Mouse (Mus musculus): ENCODE data around the gene Epn3.

Epn3 gene

GRCm38 (mm10) chr11:94495415-94495814 lies 4.4 kb downstream of the Epn3 start:
- DNase-seq (ENCODE audit: low spot score): no peak

DNA sequence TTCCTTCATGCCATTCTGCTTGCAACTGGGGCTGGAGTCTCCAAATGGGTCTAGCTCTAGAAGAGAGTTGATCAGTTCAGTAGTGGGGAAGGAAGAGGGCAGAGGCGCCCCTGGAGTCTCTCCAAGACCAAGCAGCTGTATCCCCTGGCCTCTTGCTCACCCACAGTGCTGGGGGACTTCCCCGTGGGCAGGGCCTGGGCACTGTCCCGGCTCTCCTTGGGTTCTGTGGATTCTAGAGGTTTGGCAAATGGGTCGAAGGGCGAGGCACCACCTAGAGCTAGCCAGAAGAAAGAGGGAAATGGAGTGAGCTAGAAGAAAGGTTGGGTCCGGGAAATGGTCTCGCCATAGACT lies 8.1 kb downstream of the Epn3 start:
- no peak for DNase-seq (ENCODE audit: low spot score)

DNA sequence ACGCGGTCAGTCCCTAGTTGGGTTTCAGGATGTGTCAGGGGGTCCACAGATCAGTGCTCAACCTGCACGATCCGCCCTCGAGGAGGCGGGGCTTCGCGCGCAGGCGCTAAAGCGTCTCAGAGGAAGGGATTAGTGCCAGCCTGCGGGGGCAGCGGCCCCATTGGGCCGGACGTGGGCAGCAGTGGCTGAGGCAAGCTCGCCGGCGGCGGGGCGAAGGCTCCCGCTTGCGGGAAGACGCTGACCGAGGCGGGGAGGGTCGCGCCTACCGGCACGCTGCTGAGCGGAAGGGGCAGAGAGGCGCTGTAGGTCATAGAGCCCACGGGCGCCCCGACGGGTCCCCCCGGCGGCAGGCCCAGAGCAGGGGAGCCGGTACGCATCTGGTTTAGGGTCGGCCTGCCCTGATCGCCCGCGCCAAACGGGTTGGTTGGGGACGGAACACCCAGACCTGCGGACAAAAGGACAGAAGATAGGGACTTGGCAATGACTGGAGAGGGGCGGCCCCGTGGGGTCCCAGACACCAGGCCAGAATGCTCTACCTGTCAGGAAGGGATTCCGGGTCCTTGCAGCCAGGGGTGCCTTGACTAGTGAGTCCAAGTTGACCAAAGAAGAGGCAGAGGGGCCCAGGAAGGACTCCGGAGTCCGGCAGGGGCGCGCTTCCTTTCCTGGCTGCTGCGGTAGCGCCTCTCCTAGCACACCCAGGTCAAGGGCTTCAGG lies 8.6 kb downstream of the Epn3 start:
- no peak for DNase-seq (ENCODE audit: low spot score)

DNA sequence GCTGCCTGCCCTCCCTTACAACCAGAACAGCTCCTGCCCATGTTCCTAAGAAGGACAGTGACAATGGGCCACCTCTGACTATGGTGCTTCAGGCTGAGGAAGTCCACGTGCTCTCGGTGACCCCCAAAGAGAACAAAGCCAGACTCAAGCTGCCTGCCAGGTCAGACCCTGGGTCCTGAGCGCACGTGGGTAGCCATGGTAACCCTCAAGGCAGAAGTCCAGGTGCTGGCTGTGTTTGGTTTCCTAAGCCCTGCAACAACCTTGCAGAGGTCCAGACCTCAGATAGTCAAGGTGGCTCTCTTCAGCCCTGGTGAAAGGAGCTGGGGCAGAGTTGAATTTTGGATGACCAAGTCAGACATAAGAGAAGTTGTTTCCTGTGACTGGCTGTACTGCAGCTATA lies 10.0 kb downstream of the Epn3 start:
- no peak for DNase-seq (ENCODE audit: low spot score)

DNA sequence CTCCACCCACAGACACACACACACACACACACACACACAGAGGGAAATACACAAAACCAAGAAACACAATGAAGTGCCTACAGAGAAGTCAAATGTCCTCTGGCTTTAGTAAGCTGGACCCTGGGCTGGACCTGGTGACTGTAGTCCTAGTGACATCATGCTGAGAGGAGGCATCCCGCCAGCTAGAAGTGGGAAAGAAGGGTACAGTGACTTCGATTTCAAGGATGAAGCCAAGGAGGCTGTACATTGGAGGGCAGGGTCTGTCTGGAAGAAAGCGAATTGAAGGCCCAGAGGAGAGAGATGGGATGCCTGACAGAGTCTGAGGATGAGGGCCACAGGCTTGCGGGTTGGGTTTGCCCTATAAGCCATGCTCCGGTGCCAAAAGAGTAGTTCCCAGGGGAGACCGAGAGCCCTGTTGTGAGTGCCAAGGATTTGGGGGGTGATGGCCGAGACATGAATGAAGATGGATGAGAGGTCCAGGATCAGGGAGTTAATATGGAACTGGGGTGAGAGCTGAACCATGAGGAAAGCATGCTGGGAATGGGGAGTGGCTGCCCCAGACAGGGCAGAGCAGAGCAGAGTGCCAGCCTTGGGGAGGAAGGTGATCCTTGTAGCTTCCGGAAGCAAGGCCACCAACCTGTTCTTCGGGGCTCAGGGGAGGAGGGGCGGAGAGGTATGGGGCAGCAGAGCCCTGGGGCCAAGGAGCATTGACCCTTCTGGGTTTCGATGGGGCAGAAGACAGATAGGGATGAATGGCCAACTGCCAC lies 10.8 kb downstream of the Epn3 start:
- no peak for DNase-seq (ENCODE audit: low spot score)

GRCm38 (mm10) chr11:94486001-94486400 lies 13.8 kb downstream of the Epn3 start, which contains the start of gene Spata20:
Gene Spata20, minus strand, starts transcription at chr11:94486179.
- DNase-seq (ENCODE audit: low spot score): peak; percentile 67

GRCm38 (mm10) chr11:94485223-94485622 lies 14.6 kb downstream of the Epn3 start:
- DNase-seq (ENCODE audit: low spot score): no peak

DNA sequence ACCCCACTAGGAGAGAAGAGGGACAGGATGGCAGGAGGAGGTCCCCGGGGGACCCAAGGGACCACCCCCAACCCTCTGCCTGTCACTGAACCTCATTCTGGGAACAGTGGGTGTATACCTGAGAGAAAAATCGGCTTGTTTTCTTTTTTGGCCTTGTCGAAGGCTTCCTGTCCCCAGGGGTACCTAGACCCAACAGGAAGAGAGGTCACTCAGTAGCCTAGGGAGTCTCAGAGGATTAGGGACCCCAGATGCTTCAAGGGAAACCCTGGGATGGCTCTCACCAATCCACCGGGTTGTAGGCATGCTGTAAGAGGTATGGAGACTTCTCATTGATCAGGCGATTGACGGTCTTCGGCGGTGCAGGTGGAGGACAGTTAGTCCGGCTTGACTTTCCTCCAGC lies 15.1 kb downstream of the Epn3 start:
- DNase-seq (ENCODE audit: low spot score): no peak

DNA sequence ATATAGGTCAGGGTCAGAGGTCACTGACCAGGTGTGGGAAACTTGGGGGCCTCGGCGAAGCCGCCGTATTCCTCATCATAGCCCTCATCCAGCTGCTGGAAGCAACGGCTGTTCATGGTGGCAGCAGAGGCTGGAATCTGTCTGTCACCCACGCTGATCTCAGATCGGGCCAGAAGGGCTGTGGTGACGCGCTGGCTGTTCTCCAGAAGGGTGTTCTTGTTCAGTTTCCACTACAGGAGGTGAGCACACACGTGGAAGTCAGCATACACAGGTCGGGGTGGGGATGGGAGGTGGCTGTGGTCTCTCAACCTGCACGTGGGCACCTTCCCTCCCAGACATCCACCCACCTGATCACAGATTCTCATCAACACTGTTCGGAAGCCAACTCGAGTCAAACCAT lies 15.9 kb downstream of the Epn3 start:
- no peak for DNase-seq (ENCODE audit: low spot score)

DNA sequence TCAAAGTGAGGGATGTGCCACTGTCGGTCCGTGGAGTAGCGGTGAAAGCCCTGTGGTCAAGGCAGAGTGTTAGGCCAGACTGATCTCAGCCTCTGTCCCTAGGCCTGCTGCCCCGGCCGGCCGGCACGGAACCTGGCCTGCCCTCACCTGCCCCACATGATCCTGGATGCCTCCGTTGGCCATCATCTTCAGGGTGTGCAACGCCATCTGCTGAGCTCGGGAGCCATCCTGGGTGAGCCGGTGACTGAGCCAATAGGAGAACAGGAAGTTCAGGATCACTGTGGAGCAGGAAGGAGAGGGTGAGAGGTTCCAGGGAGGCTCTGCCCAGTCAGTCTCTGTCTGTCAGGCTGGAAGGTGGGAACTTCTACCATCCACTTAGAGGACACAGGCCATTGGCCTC lies 16.3 kb downstream of the Epn3 start:
- no peak for DNase-seq (ENCODE audit: low spot score)

- DNase-seq (ENCODE audit: low spot score): no peak
These were observed 17.0 kb downstream of the Epn3 start for GRCm38 (mm10) chr11:94482738-94483137.

DNA sequence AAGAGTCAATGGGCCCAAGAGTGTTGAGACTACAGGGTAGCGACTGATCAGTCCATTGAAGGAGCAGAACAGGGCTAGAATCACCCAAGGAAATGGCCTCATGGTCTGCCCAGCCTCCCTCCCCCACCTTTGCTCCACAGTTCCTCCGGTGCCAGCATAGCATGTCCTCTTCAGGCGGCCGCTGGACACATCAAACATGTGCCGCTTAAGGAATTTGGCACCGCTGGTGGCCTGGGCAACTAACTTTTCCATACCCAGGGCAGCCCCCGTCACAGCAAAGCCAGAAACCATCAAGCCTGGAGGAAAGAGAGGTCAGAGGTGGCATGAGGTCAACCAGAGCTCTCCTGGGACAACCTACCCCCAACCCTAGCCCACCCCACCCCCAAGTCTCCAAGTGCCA lies 17.8 kb downstream of the Epn3 start:
- DNase-seq (ENCODE audit: low spot score): no peak

DNA sequence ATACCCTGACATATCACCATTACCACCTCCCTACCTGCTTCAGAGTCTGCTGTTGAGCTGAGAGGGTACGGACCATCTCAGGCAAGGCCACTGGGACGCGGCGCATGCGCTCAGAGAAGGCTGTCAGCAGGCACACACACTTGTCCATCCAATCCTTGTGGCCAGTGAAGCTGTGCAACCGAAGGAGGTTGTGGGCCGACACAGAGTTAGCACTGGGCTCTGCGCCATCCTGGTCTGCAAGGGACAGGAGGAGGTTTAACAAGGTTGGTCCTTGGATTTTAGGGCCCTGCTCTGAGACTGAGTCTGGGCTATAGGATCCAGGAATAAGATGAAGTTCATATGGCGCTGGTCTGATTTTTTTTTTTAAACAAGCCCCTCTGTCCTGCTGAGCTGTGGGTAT lies 19.4 kb downstream of the Epn3 start:
- DNase-seq (ENCODE audit: low spot score): no peak

- DNase-seq (ENCODE audit: low spot score): no peak
These were observed 22.1 kb downstream of the Epn3 start for GRCm38 (mm10) chr11:94477651-94478050.

DNA sequence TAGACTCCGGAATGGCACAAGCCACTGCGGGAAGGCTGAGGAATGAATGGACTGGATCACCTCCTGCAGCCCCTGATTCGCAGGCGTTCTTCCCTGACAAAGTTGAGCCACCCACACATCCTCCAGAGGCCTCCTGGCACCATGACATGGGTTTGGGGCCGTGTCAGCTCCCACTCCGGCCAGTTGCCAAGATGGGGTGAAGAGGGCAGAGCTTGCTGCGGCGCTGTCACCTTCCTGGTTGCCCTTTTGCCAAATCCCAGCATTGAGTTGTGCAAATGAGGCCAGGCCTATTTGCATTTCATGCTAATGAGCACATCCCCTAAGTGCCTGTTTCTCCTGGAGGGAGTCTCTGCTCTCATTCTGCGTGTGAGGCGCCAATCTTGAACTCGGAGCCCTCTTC lies 24.1 kb downstream of the Epn3 start:
- DNase-seq (ENCODE audit: low spot score): no peak

DNA sequence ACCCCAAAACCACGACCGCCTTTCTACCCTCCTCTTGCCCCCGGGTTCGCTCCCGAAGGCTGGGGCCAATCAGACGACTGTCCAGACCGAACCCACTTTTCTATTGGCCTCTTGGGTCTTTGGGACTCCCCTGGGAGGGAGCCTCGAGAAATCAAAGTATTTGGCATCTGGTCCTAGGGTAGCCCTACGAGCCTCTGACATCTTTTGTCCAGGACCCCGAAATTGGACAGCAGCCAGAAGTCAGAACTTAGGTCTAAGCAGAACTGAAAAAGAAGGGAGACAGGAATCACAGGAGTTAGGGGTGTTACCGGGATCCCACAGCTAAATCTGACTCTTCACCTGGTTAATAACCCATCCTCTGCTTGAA lies 25.2 kb downstream of the Epn3 start:
- DNase-seq (ENCODE audit: low spot score): no peak

DNA sequence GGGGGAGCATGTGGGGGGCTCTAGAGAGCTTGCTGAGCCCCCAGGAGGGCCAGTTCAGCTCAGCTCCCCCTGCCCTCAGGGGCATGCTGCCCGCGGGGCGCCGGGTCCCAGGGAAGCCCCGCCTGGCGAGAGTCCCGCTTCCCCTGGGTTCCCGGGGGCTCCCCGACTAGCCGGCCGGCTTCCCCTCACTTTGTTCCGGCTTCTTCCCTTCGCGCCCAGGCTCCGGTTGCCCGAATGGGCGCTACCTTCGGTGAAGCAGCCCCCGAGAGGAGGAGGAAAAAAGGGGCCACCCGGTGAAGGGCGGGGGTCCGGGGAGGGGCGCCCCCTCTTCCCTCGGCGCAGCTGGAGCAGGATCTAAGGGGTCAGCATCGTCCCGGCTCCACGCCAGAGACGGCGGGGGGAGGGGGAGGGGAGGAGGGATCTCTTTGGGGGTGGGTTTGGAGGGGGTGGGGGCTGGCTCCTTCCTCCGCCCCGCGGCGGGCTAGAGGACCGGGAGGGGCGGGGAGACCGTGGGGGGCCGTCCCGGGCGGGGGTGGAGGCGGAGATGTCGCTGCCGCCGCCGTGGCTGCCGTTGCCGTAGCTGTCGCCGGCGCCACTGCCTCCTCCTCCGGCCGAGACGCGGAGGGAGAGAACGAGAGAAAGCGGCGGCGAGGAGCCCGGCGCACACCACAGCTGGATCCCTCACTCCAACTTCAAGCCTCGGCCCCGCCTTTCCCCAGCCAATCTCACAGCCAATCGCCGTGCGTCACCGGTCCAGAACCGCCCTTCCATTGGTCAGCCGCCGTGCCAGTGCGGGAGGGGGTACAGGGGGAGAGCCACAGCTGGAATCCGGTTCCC lies 25.8 kb downstream of the Epn3 start, which contains the start of gene Cacna1g:
Gene Cacna1g, minus strand, starts transcription at position 492 of the 837 bp plus-strand sequence.
- peak; percentile 52 for DNase-seq (ENCODE audit: low spot score)

GRCm38 (mm10) chr11:94472916-94473706 lies 26.7 kb downstream of the Epn3 start:
- DNase-seq (ENCODE audit: low spot score): peak; percentile 27

GRCm38 (mm10) chr11:94472585-94472915 lies 27.2 kb downstream of the Epn3 start:
- no peak for DNase-seq (ENCODE audit: low spot score)

GRCm38 (mm10) chr11:94471740-94472584 lies 27.8 kb downstream of the Epn3 start:
- no peak for DNase-seq (ENCODE audit: low spot score)

- DNase-seq (ENCODE audit: low spot score): no peak
These were observed 29.4 kb downstream of the Epn3 start for GRCm38 (mm10) chr11:94470391-94470790.

Measured in T-cell, adult 2 months (primary cell).